Mouse (Mus musculus) MEL (cell line): ENCODE data around the gene Cox6b2.
A peak's percentile ranks its signal among the peaks of the same experiment; 100 is the strongest.

Source experiments
- SMC3 ChIP-seq: IDR thresholded peaks from 2 replicates; pipeline ENCODE4 v1.6.1; 2011; ENCODE audit warnings: low read depth, low read length, improper control_type of control experiment
- TBP ChIP-seq: IDR thresholded peaks from 2 replicates; pipeline ENCODE4 v1.8.0; 2011; ENCODE audit warnings: low read depth, low read length, improper control_type of control experiment
- USF1 ChIP-seq: IDR thresholded peaks from 2 replicates; pipeline ENCODE4 v1.6.1; 2014; ENCODE audit warnings: low read depth, mild to moderate bottlenecking, inconsistent platforms, low read length, improper control_type of control experiment, moderate library complexity

DNA sequence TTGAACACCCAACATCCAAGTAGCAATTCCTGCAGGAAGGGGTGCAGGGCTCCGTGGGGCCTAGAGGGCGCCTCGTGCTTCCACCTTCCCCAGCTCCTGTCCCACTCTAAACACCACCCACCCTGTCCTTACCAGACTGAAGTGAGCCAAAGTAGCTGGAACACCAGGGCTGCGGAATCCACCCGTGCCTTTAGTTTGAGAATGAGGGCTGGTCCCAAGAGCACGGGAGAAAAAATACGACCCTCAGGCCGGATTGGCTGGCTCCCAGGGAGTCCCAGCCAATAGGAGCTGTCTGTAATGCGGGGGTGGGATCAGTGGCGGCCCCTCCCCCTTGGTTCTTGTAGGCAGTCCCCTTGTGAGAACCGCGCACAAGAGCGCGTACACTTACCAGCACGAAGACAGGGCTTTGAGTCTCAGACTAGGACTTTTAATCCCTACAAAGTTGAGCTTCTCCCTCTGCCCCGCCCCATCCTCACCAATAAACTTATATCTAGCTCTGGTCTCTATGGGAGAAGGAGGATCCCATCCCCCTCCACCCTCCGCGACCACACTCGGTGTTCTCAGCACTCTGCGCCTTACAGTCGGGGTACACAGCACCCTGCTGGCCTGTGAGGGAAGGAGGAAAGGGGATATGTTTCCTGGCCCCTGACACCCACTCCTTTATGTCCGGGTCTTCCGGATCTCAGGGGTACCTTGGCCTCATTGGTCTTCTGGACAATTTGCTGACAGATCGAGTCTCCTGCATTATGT lies at the start of gene Cox6b2:
- peak; percentile 80 for TF ChIP-seq TBP
- TF ChIP-seq USF1, result no peak
- no peak for TF ChIP-seq SMC3
